Mouse (Mus musculus): Measurements from ENCODE around the gene Fbxl20.

Fbxl20 gene

GRCm38 (mm10) chr11:98044074-98044473 is 106.1 kb downstream of the Fbxl20 start:
- no peak for TF ChIP-seq GATA4 (IDR thresholded peaks at IDR 0.05; ENCODE audit: insufficient replicate concordance, low read length)

- no peak for TF ChIP-seq GATA4 (IDR thresholded peaks at IDR 0.05; ENCODE audit: insufficient replicate concordance, low read length)
These were observed 107.5 kb downstream of the Fbxl20 start for GRCm38 (mm10) chr11:98042741-98043140.

- TF ChIP-seq GATA4 (IDR thresholded peaks at IDR 0.05; ENCODE audit: insufficient replicate concordance, low read length): no peak
These were observed 109.2 kb downstream of the Fbxl20 start for GRCm38 (mm10) chr11:98040975-98041374.

- no peak for TF ChIP-seq GATA4 (IDR thresholded peaks at IDR 0.05; ENCODE audit: insufficient replicate concordance, low read length)
These were observed 112.3 kb downstream of the Fbxl20 start for GRCm38 (mm10) chr11:98037871-98038270.

GRCm38 (mm10) chr11:98035977-98036377 is 114.2 kb downstream of the Fbxl20 start:
- no peak for TF ChIP-seq GATA4 (IDR thresholded peaks at IDR 0.05; ENCODE audit: insufficient replicate concordance, low read length)

- TF ChIP-seq GATA4 (IDR thresholded peaks at IDR 0.05; ENCODE audit: insufficient replicate concordance, low read length): no peak
These were observed 115.4 kb downstream of the Fbxl20 start for GRCm38 (mm10) chr11:98034840-98035239.

- no peak for TF ChIP-seq GATA4 (IDR thresholded peaks at IDR 0.05; ENCODE audit: insufficient replicate concordance, low read length)
These were observed 116.1 kb downstream of the Fbxl20 start for GRCm38 (mm10) chr11:98034061-98034460.

Measured in liver, adult (tissue).